Mouse (Mus musculus) MEL (cell line): ENCODE data around the gene Supt3. TPM values are rescaled to one million over a fixed set of nuclear protein-coding genes. Genes with fewer than 3 reads are reported as not detected.

Source experiments
- DNase-seq: peaks from one replicate; pipeline ENCODE4 v3.0.0; 2011; ENCODE audit warnings: low read depth, low spot score
- H3K27ac ChIP-seq: 2 replicates; pipeline ENCODE4 v1.5.1; 2012; ENCODE audit warnings: low read depth, mild to moderate bottlenecking, control low read depth, low read length, moderate library complexity; ENCODE audit not compliant: control insufficient read depth
- H3K27me3 ChIP-seq, 2 experiments: fragments of 150-350 bp in 1 of 2; sonication (generic) in 1 of 2; 2 replicates each; pipeline ENCODE4 v1.6.1; 2012; ENCODE audit warnings: low read length in 2 of 2, mild to moderate bottlenecking in 2 of 2, improper control_type of control experiment in 1 of 2, moderate library complexity in 1 of 2; ENCODE audit not compliant: insufficient read depth in 2 of 2, control insufficient read depth in 1 of 2
- H3K36me3 ChIP-seq, 2 experiments: 2 replicates each; pipeline ENCODE4 v1.6.1; 2012 to 2014; ENCODE audit warnings: low read length in 2 of 2, improper control_type of control experiment in 1 of 2, inconsistent platforms in 1 of 2, mild to moderate bottlenecking in 1 of 2; ENCODE audit not compliant: insufficient read depth in 2 of 2, control insufficient read depth in 1 of 2
- H3K4me1 ChIP-seq, 2 experiments: fragments of 150-350 bp in 1 of 2; sonication (generic) in 1 of 2; 2 replicates each; pipeline ENCODE4 v1.6.1; 2012; ENCODE audit warnings: low read length in 2 of 2, improper control_type of control experiment in 1 of 2, mild to moderate bottlenecking in 1 of 2; ENCODE audit not compliant: insufficient read depth in 2 of 2, control insufficient read depth in 1 of 2
- H3K4me3 ChIP-seq, 2 experiments: fragments of 150-350 bp in 1 of 2; sonication (generic) in 1 of 2; 2 replicates each; pipeline ENCODE4 v1.5.1; 2012; ENCODE audit warnings: low read depth in 2 of 2, low read length in 2 of 2, mild to moderate bottlenecking in 2 of 2, moderate library complexity in 2 of 2, control low read depth in 1 of 2, improper control_type of control experiment in 1 of 2; ENCODE audit not compliant: control insufficient read depth in 1 of 2, insufficient read depth in 1 of 2
- H3K79me2 ChIP-seq: 2 replicates; pipeline ENCODE4 v1.6.1; 2012; ENCODE audit warnings: mild to moderate bottlenecking, low read length, moderate library complexity; ENCODE audit not compliant: control insufficient read depth, poor library complexity, insufficient read depth
- H3K9ac ChIP-seq: 2 replicates; pipeline ENCODE4 v1.6.1; 2012; ENCODE audit warnings: low read depth, mild to moderate bottlenecking, control low read depth, low read length, moderate library complexity; ENCODE audit not compliant: control insufficient read depth, poor library complexity, severe bottlenecking
- H3K9me3 ChIP-seq: fragments of 150-350 bp; sonication (generic); replicated peaks from 2 replicates; pipeline ENCODE4 v1.6.1; 2012; ENCODE audit warnings: mild to moderate bottlenecking, low read length, improper control_type of control experiment, moderate library complexity; ENCODE audit not compliant: insufficient read depth
- BHLHE40 ChIP-seq: IDR thresholded peaks from 2 replicates; pipeline ENCODE4 v1.6.1; 2012; ENCODE audit warnings: low read depth, mild to moderate bottlenecking, inconsistent platforms, low read length, improper control_type of control experiment, borderline replicate concordance
- CHD2 ChIP-seq: IDR thresholded peaks from 2 replicates; pipeline ENCODE4 v1.6.1; 2011; ENCODE audit warnings: low read length, improper control_type of control experiment
- CTCF ChIP-seq, 3 experiments: IDR thresholded peaks in 2 of 3; conservative IDR thresholded peaks in 1 of 3; 2 replicates each; pipeline ENCODE4 v1.5.1; 2011 to 2012; ENCODE audit warnings: low read length in 3 of 3, low read depth in 2 of 3, mild to moderate bottlenecking in 2 of 3, improper control_type of control experiment in 1 of 3, inconsistent platforms in 1 of 3, mixed read lengths in 1 of 3, moderate library complexity in 1 of 3; ENCODE audit not compliant: control insufficient read depth in 1 of 3, insufficient read depth in 1 of 3, poor library complexity in 1 of 3, severe bottlenecking in 1 of 3
- E2F4 ChIP-seq: IDR thresholded peaks from 2 replicates; pipeline ENCODE4 v1.6.1; 2011; ENCODE audit warnings: low read depth, low read length, improper control_type of control experiment, borderline replicate concordance
- ELF1 ChIP-seq: IDR thresholded peaks from 2 replicates; pipeline ENCODE4 v1.6.1; 2014; ENCODE audit warnings: low read depth, mild to moderate bottlenecking, inconsistent platforms, low read length, improper control_type of control experiment, moderate library complexity
- HCFC1 ChIP-seq: IDR thresholded peaks from 2 replicates; pipeline ENCODE4 v1.6.1; 2012; ENCODE audit warnings: low read depth, mild to moderate bottlenecking, inconsistent platforms, low read length, improper control_type of control experiment, moderate library complexity
- JUND ChIP-seq: IDR thresholded peaks from 2 replicates; pipeline ENCODE4 v1.6.1; 2011; ENCODE audit warnings: low read depth, mild to moderate bottlenecking, improper control_type of control experiment, low read length
- KAT2A ChIP-seq: conservative IDR thresholded peaks from 2 replicates; pipeline ENCODE4 v1.6.1; 2012; ENCODE audit warnings: low read depth, low read length, improper control_type of control experiment, inconsistent platforms
- MAFK ChIP-seq: IDR thresholded peaks from 2 replicates; pipeline ENCODE4 v1.6.1; 2011; ENCODE audit warnings: low read depth, mild to moderate bottlenecking, low read length, improper control_type of control experiment, borderline replicate concordance
- MAX ChIP-seq: IDR thresholded peaks from 2 replicates; pipeline ENCODE4 v1.6.1; 2011; ENCODE audit warnings: low read length, improper control_type of control experiment
- MEF2A ChIP-seq: IDR thresholded peaks from 2 replicates; pipeline ENCODE4 v1.6.1; 2014; ENCODE audit warnings: low read depth, mild to moderate bottlenecking, inconsistent platforms, low read length, improper control_type of control experiment; ENCODE audit not compliant: poor library complexity, insufficient replicate concordance, severe bottlenecking; ENCODE audit errors: extremely low read depth
- MXI1 ChIP-seq: IDR thresholded peaks from 2 replicates; pipeline ENCODE4 v1.6.1; 2011; ENCODE audit warnings: mild to moderate bottlenecking, low read depth, low read length, improper control_type of control experiment
- MYB ChIP-seq: IDR thresholded peaks from 2 replicates; pipeline ENCODE4 v1.6.1; 2011; ENCODE audit warnings: mild to moderate bottlenecking, low read depth, low read length, improper control_type of control experiment
- MYC ChIP-seq: IDR thresholded peaks from 2 replicates; pipeline ENCODE4 v1.6.1; 2011; ENCODE audit warnings: low read depth, mild to moderate bottlenecking, low read length, improper control_type of control experiment, moderate library complexity
- NELFE ChIP-seq: IDR thresholded peaks from 2 replicates; pipeline ENCODE4 v1.6.1; 2011; ENCODE audit warnings: low read depth, low read length, improper control_type of control experiment
- POLR2AphosphoS2 ChIP-seq: IDR thresholded peaks from 2 replicates; pipeline ENCODE4 v1.6.1; 2011; ENCODE audit warnings: low read length, improper control_type of control experiment
- RCOR1 ChIP-seq: IDR thresholded peaks from 2 replicates; pipeline ENCODE4 v1.6.1; 2012; ENCODE audit warnings: low read depth, mild to moderate bottlenecking, inconsistent platforms, low read length, improper control_type of control experiment
- SIN3A ChIP-seq: IDR thresholded peaks from 2 replicates; pipeline ENCODE4 v1.6.1; 2012; ENCODE audit warnings: low read length, improper control_type of control experiment, inconsistent platforms
- TAL1 ChIP-seq: IDR thresholded peaks from 2 replicates; pipeline ENCODE4 v1.6.1; 2012; ENCODE audit warnings: mild to moderate bottlenecking, inconsistent platforms, low read length, moderate library complexity, mixed read lengths
- TBP ChIP-seq: IDR thresholded peaks from 2 replicates; pipeline ENCODE4 v1.8.0; 2011; ENCODE audit warnings: low read depth, low read length, improper control_type of control experiment
- USF1 ChIP-seq: IDR thresholded peaks from 2 replicates; pipeline ENCODE4 v1.6.1; 2014; ENCODE audit warnings: low read depth, mild to moderate bottlenecking, inconsistent platforms, low read length, improper control_type of control experiment, moderate library complexity
- USF2 ChIP-seq, 2 experiments: IDR thresholded peaks; 2 replicates each; pipeline ENCODE4 v1.6.1; 2011 to 2012; ENCODE audit warnings: improper control_type of control experiment in 2 of 2, low read length in 2 of 2, borderline replicate concordance in 1 of 2, inconsistent platforms in 1 of 2, low read depth in 1 of 2, mild to moderate bottlenecking in 1 of 2; ENCODE audit not compliant: insufficient read depth in 1 of 2
- ZC3H11A ChIP-seq: IDR thresholded peaks from 2 replicates; pipeline ENCODE4 v1.6.1; 2012; ENCODE audit warnings: low read depth, mild to moderate bottlenecking, inconsistent platforms, low read length, improper control_type of control experiment
- ZMIZ1 ChIP-seq: IDR thresholded peaks from 2 replicates; pipeline ENCODE4 v1.6.1; 2012; ENCODE audit warnings: low read depth, mild to moderate bottlenecking, inconsistent platforms, low read length, improper control_type of control experiment, moderate library complexity
- polyA plus RNA-seq, 2 experiments: library from polyadenylated mRNA; stranded (reverse) in 1 of 2; unstranded in 1 of 2; fragments of >175 nt in 1 of 2; fragments of >200 nt in 1 of 2; gene quantifications; 2 replicates each; pipeline versions ENCODE4 v1.2.1 to v1.2.4; 2012; ENCODE audit warnings: low replicate concordance in 2 of 2, low read depth in 1 of 2; ENCODE audit not compliant: insufficient read length in 2 of 2, insufficient read depth in 1 of 2, missing spikeins in 1 of 2
- total RNA-seq: library from RNA; depleted of rRNA; stranded (reverse); fragments of 300-350 nt; gene quantifications from 2 replicates; pipeline ENCODE4 v1.2.3, GENCODE M21; 2012

The Supt3 gene
- total and polyA plus RNA-seq, 3 experiments, result 7.0 to 28.6 TPM; not detected in 1

GRCm38 (mm10) chr17:44735223-44735990 lies 41.5 kb upstream of the Supt3 start:
- no peaks in the 10 kb centered on the region for H3K4me1 ChIP-seq
- TF ChIP-seq MEF2A (no peak), CHD2 (no peak), MXI1 (no peak), RCOR1 (no peak), TAL1 (no peak), KAT2A (no peak), CTCF (IDR thresholded peaks at IDR 0.05 in 2 of 3, conservative IDR thresholded peaks at IDR 0.05 in 1 of 3; ENCODE audit: control insufficient read depth in 1 of 3, insufficient read depth in 1 of 3, low read depth in 2 of 3, low read length in 3 of 3, poor library complexity in 1 of 3, severe bottlenecking in 1 of 3) (no peak), MYC (no peak), ZMIZ1 (no peak), MAFK (no peak), TBP (no peak), USF1 (no peak), HCFC1 (no peak), ELF1 (no peak), ZC3H11A (no peak), POLR2AphosphoS2 (no peak)
- TF ChIP-seq, all 39 proteins: peak for 0
- Histone ChIP-seq H3K27me3 (no peaks in the 10 kb centered on the region), H3K79me2 (no peaks in the 10 kb centered on the region), H3K9me3 (no peaks in the 10 kb centered on the region), H3K36me3 (no peaks in the 10 kb centered on the region), H3K27ac (no peak overlapping the region), H3K9ac (no peak overlapping the region), H3K4me3 (no peak overlapping the region)
- no peak for DNase-seq

- no peaks in the 10 kb centered on the region for H3K36me3 ChIP-seq
- DNase-seq, result no peak
- no peaks in the 10 kb centered on the region for H3K79me2 ChIP-seq
- no peak overlapping the region for H3K27ac ChIP-seq
- TF ChIP-seq ELF1 (no peak), MAFK (no peak), BHLHE40 (no peak), SIN3A (no peak), RCOR1 (no peak), MAX (no peak), HCFC1 (no peak), JUND (no peak), NELFE (no peak), USF2 (IDR thresholded peaks at IDR 0.05; ENCODE audit: borderline replicate concordance in 1 of 2, insufficient read depth in 1 of 2, low read depth in 1 of 2, low read length in 2 of 2) (no peak), MYB (no peak), E2F4 (no peak), POLR2AphosphoS2 (no peak), CHD2 (no peak), TBP (no peak), MEF2A (no peak), ZC3H11A (no peak), MXI1 (no peak)
- H3K9me3 ChIP-seq, result no peaks in the 10 kb centered on the region
- no peak overlapping the region for H3K9ac ChIP-seq
- no peaks in the 10 kb centered on the region for H3K27me3 ChIP-seq
- no peaks in the 10 kb centered on the region for H3K4me1 ChIP-seq
- no peak overlapping the region for H3K4me3 ChIP-seq
These were observed 40.9 kb upstream of the Supt3 start for GRCm38 (mm10) chr17:44735991-44736561.
